Mouse (Mus musculus) spleen, adult 2 months (tissue): ENCODE measurements at regions not wholly inside any gene's neighbourhood (a gene's known extent, or its start where the extent isn't known, plus 50 kb on each side); places are given as distances from the start of the nearest gene placed in this dataset.

Experiments used
- DNase-seq, 2 experiments: peaks; one replicate each; pipeline versions ENCODE4 v3.0.0 to v3.0.0-alpha.2; 2012 to 2021; ENCODE audit warnings: low spot score in 2 of 2, low read depth in 1 of 2
- H3K27ac ChIP-seq: fragments of 200-500 bp; 2 replicates; pipeline ENCODE4 v1.5.1; 2012; ENCODE audit warnings: low read length, inconsistent platforms; ENCODE audit not compliant: insufficient read depth
- H3K27me3 ChIP-seq: fragments of 200-500 bp; 2 replicates; pipeline ENCODE4 v1.6.1; 2012; ENCODE audit warnings: mild to moderate bottlenecking, moderate library complexity, low read length, inconsistent platforms; ENCODE audit not compliant: control insufficient read depth, insufficient read depth
- H3K36me3 ChIP-seq: fragments of 200-500 bp; 2 replicates; pipeline ENCODE4 v1.6.1; 2012; ENCODE audit warnings: mild to moderate bottlenecking, low read length, inconsistent platforms; ENCODE audit not compliant: control insufficient read depth, insufficient read depth
- H3K4me1 ChIP-seq: fragments of 200-500 bp; 2 replicates; pipeline ENCODE4 v1.6.1; 2011; ENCODE audit warnings: inconsistent platforms; ENCODE audit not compliant: control insufficient read depth, insufficient read depth, insufficient read length
- H3K4me3 ChIP-seq: fragments of 200-500 bp; 2 replicates; pipeline ENCODE4 v1.5.1; 2011; ENCODE audit warnings: mild to moderate bottlenecking, inconsistent platforms; ENCODE audit not compliant: insufficient read depth, insufficient read length; ENCODE audit errors: extremely low read depth
- CTCF ChIP-seq: fragments of 200-500 bp; IDR thresholded peaks from 2 replicates; pipeline ENCODE4 v1.5.1; 2011; ENCODE audit warnings: mild to moderate bottlenecking, inconsistent platforms; ENCODE audit not compliant: insufficient read depth, insufficient read length, insufficient replicate concordance; ENCODE audit errors: extremely low read depth
- POLR2A ChIP-seq: fragments of 200-500 bp; IDR thresholded peaks from 2 replicates; pipeline ENCODE4 v1.6.1; 2011; ENCODE audit warnings: low read depth, low read length, inconsistent platforms
- WGBS: fragments of 180-500 bp; shearing (Covaris S2); methylation state at CpG from one replicate; pipeline ENCODE4 v1.1.7; 2018; 5-methylcytosine and 5-hydroxymethylcytosine counted together

- WGBS: 39% methylated on average over 7 of the region's 7 CpGs
- Histone ChIP-seq H3K4me1 (no peaks in the 10 kb centered on the region), H3K4me3 (no peak overlapping the region), H3K36me3 (no peaks in the 10 kb centered on the region), H3K27me3 (no peaks in the 10 kb centered on the region), H3K27ac (no peak overlapping the region)
- DNase-seq: no peak
- TF ChIP-seq CTCF: no peak
- no peak for TF ChIP-seq POLR2A
Observed at GRCm38 (mm10) chr14:9389180-9389579, 723.1 kb upstream of the 4930452B06Rik start.
